Mouse (Mus musculus) granulocyte monocyte progenitor cell, adult 5-6 weeks (primary cell): Measurements from ENCODE around the gene Urad. TPM values are rescaled to one million over a fixed set of nuclear protein-coding genes. Genes with fewer than 3 reads are reported as not detected.

Experiments used
- ATAC-seq: replicated peaks from 2 replicates; pipeline ENCODE4 v1.8.0; 2016; ENCODE audit warnings: mild to moderate bottlenecking, moderate TSS enrichment, inconsistent platforms; ENCODE audit not compliant: poor library complexity, severe bottlenecking
- total RNA-seq, 2 experiments: library from RNA; stranded (forward) in 1 of 2; stranded (reverse) in 1 of 2; fragments of 200-712, 200-1000 nt in 1 of 2; fragments of >200 nt in 1 of 2; fragmentation: Nextera tagmentation in 1 of 2; gene quantifications; 2 replicates each; pipeline ENCODE4 v1.2.3; 2014 to 2017

The Urad gene
- total RNA-seq, 2 experiments from 2014 or later, result not detected

- no peak for ATAC-seq
Measured at GRCm38 (mm10) chr5:147272046-147272807, 50.0 kb downstream of the Urad start.

- no peak for ATAC-seq
Measured at GRCm38 (mm10) chr5:147270673-147271655, 51.3 kb downstream of the Urad start.

- ATAC-seq, result no peak; the same call in 1 of the 2 replicates
Measured at GRCm38 (mm10) chr5:147269926-147270672, 52.1 kb downstream of the Urad start, which contains the start of gene Pdx1. Gene Pdx1 (plus strand): TSS chr5:147269959.

GRCm38 (mm10) chr5:147269371-147269770 lies 52.9 kb downstream of the Urad start:
- ATAC-seq, result no peak

DNA sequence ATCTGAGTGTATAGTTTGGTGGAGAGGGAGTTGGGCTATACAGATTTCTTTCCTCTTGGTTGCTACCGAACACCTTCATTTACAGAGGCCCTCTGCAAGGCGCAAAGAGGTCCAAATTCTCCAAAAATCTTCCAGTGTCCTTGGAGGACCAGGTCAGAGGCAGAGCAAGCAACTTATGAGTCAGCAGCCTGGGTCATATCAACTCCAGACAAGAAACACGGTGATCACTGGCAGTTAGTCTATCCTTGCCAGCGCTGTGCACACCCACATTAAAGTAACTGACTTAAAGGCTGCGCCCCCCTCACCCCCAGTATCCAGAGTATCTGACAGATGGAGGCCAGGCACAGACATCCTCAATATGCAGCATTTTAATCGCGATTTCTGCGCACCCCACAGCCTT lies 53.5 kb downstream of the Urad start:
- no peak for ATAC-seq

DNA sequence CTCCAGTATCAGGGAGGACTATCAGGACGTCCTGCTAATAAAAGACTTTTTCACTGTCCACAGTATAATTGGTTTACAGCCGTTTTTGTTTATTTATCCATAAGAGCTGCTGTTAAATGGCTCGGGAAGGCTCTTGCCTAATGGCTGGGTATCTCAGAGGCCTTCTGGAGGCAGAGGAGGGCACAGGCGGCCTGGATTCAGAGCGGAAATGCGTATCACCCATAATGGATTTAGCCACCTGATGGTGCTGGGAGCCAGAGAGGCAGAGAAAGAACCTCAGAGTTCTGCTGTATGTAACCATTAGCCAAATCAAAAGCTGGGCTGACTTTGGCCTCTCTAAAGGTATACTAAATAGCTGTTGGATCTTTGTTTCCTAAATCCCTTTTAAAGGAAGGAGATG lies 54.8 kb downstream of the Urad start:
- no peak for ATAC-seq

Other genes starting within 250 kb of the Urad start
- gene Lnx2, start 245.9 kb downstream of the Urad start, total RNA-seq (2014; fragmentation: Nextera tagmentation), result 7.9 and 8.9 TPM in 2 replicates
- 5.6 and 11.3 TPM in 2 replicates for gene Lnx2, start 245.9 kb downstream of the Urad start, total RNA-seq (2017)
- gene Polr1d, start 245.4 kb downstream of the Urad start, total RNA-seq (2014; fragmentation: Nextera tagmentation), result 135 and 160 TPM in 2 replicates
- gene Polr1d, start 245.4 kb downstream of the Urad start, total RNA-seq (2017), result 133 and 146 TPM in 2 replicates
- gene Gsx1, start 133.7 kb downstream of the Urad start, total RNA-seq (2014; fragmentation: Nextera tagmentation), result not detected in 2 replicates
- gene Gsx1, start 133.7 kb downstream of the Urad start, total RNA-seq (2017), result not detected in 2 replicates
- not detected in 2 replicates for gene Pdx1, start 52.5 kb downstream of the Urad start, total RNA-seq (2014; fragmentation: Nextera tagmentation)
- not detected in 2 replicates for gene Pdx1, start 52.5 kb downstream of the Urad start, total RNA-seq (2017)
- gene Cdx2, start 15.2 kb downstream of the Urad start, total RNA-seq (2014; fragmentation: Nextera tagmentation), result not detected in 2 replicates
- gene Cdx2, start 15.2 kb downstream of the Urad start, total RNA-seq (2017), result not detected in 2 replicates
- gene Flt3, start 78.0 kb upstream of the Urad start, total RNA-seq (2014; fragmentation: Nextera tagmentation), result 5.3 and 12.4 TPM in 2 replicates
- gene Flt3, start 78.0 kb upstream of the Urad start, total RNA-seq (2017), result 4.7 and 7.3 TPM in 2 replicates
- gene Pan3, start 107.7 kb upstream of the Urad start, total RNA-seq (2014; fragmentation: Nextera tagmentation), result 209 and 282 TPM in 2 replicates
- gene Pan3, start 107.7 kb upstream of the Urad start, total RNA-seq (2017), result 147 and 198 TPM in 2 replicates